Mouse (Mus musculus): ENCODE results near the gene Fbxo22. TPM values are rescaled to one million over a fixed set of nuclear protein-coding genes. Genes with fewer than 3 reads are reported as not detected.

Gene Fbxo22
- polyA plus RNA-seq (2014; fragmentation: Illumina TruSeq; extraction: RNeasy Lipid Tissue Mini Kit (QIAGEN cat#74804); ENCODE audit: low read depth, low replicate concordance): 12.9 TPM

DNA sequence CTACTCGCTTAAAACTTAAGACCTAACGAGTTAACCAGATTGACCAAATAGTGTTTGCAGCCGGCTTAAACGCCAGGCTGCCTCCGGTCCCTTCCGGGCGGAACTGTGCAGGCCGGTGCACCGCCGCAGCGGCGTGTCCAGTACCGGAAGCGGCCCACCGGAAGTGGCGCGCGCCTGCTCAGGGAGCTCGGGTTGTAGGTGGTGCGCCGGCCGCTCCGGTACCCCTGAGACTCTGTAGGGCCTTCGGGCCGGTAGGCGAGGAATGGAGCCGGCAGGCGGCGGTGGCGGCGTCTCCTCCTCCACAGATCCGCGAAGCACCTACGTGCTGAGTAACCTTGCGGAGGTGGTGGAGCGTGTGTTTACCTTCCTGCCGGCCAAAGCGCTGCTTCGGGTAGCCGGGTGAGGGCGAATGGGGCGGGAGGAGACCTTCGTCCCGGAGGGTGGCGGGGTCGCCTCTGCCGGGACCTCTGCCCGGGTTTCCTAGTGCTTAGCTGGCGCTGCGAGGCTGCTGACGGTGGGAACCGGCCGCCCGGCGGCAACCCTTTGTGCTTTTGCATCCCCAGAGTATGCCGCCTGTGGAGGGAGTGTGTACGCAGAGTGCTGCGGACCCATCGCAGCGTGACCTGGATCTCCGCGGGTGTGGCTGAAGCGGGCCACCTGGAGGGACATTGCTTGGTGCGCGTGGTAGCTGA is at the start of gene Fbxo22:
Gene Fbxo22 (plus strand): TSS at position 136 of the 692 bp plus-strand sequence.

Other genes starting within 250 kb of the Fbxo22 start
- gene Chrna5, start 228.0 kb upstream of the Fbxo22 start, polyA plus RNA-seq (2014; fragmentation: Illumina TruSeq; extraction: RNeasy Lipid Tissue Mini Kit (QIAGEN cat#74804); ENCODE audit: low read depth, low replicate concordance): 35.9 TPM
- not detected for gene Chrna3, start 182.4 kb upstream of the Fbxo22 start, polyA plus RNA-seq (2014; fragmentation: Illumina TruSeq; extraction: RNeasy Lipid Tissue Mini Kit (QIAGEN cat#74804); ENCODE audit: low read depth, low replicate concordance)
- 0.06 TPM for gene Chrnb4, start 160.1 kb upstream of the Fbxo22 start, polyA plus RNA-seq (2014; fragmentation: Illumina TruSeq; extraction: RNeasy Lipid Tissue Mini Kit (QIAGEN cat#74804); ENCODE audit: low read depth, low replicate concordance)
- gene Ube2q2, start 60.1 kb upstream of the Fbxo22 start, polyA plus RNA-seq (2014; fragmentation: Illumina TruSeq; extraction: RNeasy Lipid Tissue Mini Kit (QIAGEN cat#74804); ENCODE audit: low read depth, low replicate concordance): 157 TPM
- 0.60 TPM for gene Nrg4, start 117.9 kb downstream of the Fbxo22 start, polyA plus RNA-seq (2014; fragmentation: Illumina TruSeq; extraction: RNeasy Lipid Tissue Mini Kit (QIAGEN cat#74804); ENCODE audit: low read depth, low replicate concordance)
- gene Tmem266, start 118.0 kb downstream of the Fbxo22 start, polyA plus RNA-seq (2014; fragmentation: Illumina TruSeq; extraction: RNeasy Lipid Tissue Mini Kit (QIAGEN cat#74804); ENCODE audit: low read depth, low replicate concordance): not detected

All from testis, adult 10 weeks (tissue).